Mouse (Mus musculus) embryonic facial prominence, embryonic 13.5 days (tissue): ENCODE results near the gene 2010111I01Rik. TPM values are rescaled to one million over a fixed set of nuclear protein-coding genes. Genes with fewer than 3 reads are reported as not detected.

Experiments
- ATAC-seq: fragments of 200-750 bp; cut with Nextera tagmentation; 2 replicates; pipeline ENCODE4 v1.8.0; 2017; ENCODE audit warnings: low read depth; ENCODE audit not compliant: insufficient number of reproducible peaks, insufficient read depth, low FRiP score, low TSS enrichment
- H3K27ac ChIP-seq: fragments of 300-500 bp; sonication (generic); 2 replicates; pipeline ENCODE4 v1.5.1; 2015; ENCODE audit warnings: moderate library complexity, mild to moderate bottlenecking, inconsistent platforms
- H3K27me3 ChIP-seq: fragments of 300-500 bp; sonication (generic); 2 replicates; pipeline ENCODE4 v1.6.1; 2015; ENCODE audit warnings: mild to moderate bottlenecking, inconsistent platforms
- H3K36me3 ChIP-seq: fragments of 300-500 bp; sonication (generic); 2 replicates; pipeline ENCODE4 v1.6.1; 2015; ENCODE audit warnings: mild to moderate bottlenecking, inconsistent platforms
- H3K4me1 ChIP-seq: fragments of 300-500 bp; sonication (generic); 2 replicates; pipeline ENCODE4 v1.6.1; 2015; ENCODE audit warnings: inconsistent platforms
- H3K4me2 ChIP-seq: fragments of 300-500 bp; sonication (generic); 2 replicates; pipeline ENCODE4 v1.6.1; 2015; ENCODE audit warnings: moderate library complexity, mild to moderate bottlenecking, inconsistent platforms
- H3K4me3 ChIP-seq: fragments of 300-500 bp; sonication (generic); 2 replicates; pipeline ENCODE4 v1.5.1; 2015; ENCODE audit warnings: mild to moderate bottlenecking, inconsistent platforms
- H3K9ac ChIP-seq: fragments of 300-500 bp; sonication (generic); 2 replicates; pipeline ENCODE4 v1.6.1; 2015; ENCODE audit warnings: mild to moderate bottlenecking, inconsistent platforms
- H3K9me3 ChIP-seq: fragments of 300-500 bp; sonication (generic); 2 replicates; pipeline ENCODE4 v1.6.1; 2016; ENCODE audit warnings: inconsistent platforms
- WGBS: fragments of 180-500 bp; shearing (Covaris S2); methylation state at CpG from one replicate; pipeline ENCODE4 v1.1.7; 2015; ENCODE audit warnings: mixed read lengths; 5-methylcytosine and 5-hydroxymethylcytosine counted together
- polyA plus RNA-seq: library from polyadenylated mRNA; unstranded; fragments of >200 nt; fragmentation: Nextera tagmentation; extraction: Ambion mirVana; gene quantifications from 2 replicates; pipeline ENCODE4 v1.2.1, GENCODE M21; 2015

2010111I01Rik gene
- polyA plus RNA-seq, 1 experiment from 2014 or later: 254 TPM

GRCm38 (mm10) chr13:63171347-63172096 lies 206.8 kb downstream of the 2010111I01Rik start:
- peak overlapping the region; percentile 7; the same call in 1 of the 2 replicates for H3K4me3 ChIP-seq
- WGBS: 18% methylated on average over 13 of the region's 13 CpGs
- H3K36me3 ChIP-seq: no peaks in the 10 kb centered on the region
- 0 out of 2 replicates have a peak overlapping the region, but pooled peaks have one; percentile 28 for H3K9ac ChIP-seq
- H3K27me3 ChIP-seq: no peaks in the 10 kb centered on the region
- H3K9me3 ChIP-seq: no peaks in the 10 kb centered on the region; the same call in 1 of the 2 replicates
- peaks cover 46% of the 10 kb centered on the region for H3K4me1 ChIP-seq
- ATAC-seq: no peak
- peak overlapping the region; percentile 91 for H3K27ac ChIP-seq
- peak overlapping the region; percentile 31 for H3K4me2 ChIP-seq

GRCm38 (mm10) chr13:63172097-63172445 lies 207.4 kb downstream of the 2010111I01Rik start:
- H3K4me1 ChIP-seq: peaks cover 46% of the 10 kb centered on the region
- no peak overlapping the region for H3K4me3 ChIP-seq
- peak overlapping the region; percentile 31 for H3K4me2 ChIP-seq
- H3K9me3 ChIP-seq: no peaks in the 10 kb centered on the region; the same call in 1 of the 2 replicates
- no peaks in the 10 kb centered on the region for H3K27me3 ChIP-seq
- H3K27ac ChIP-seq: peak overlapping the region; percentile 91
- no peaks in the 10 kb centered on the region for H3K36me3 ChIP-seq
- WGBS: 70% methylated on average over 3 of the region's 3 CpGs
- H3K9ac ChIP-seq: 0 out of 2 replicates have a peak overlapping the region, but pooled peaks have one; percentile 28
- no peak for ATAC-seq

- Histone ChIP-seq H3K4me1 (peaks cover 46% of the 10 kb centered on the region), H3K27ac (peak overlapping the region; percentile 11; the same call in 1 of the 2 replicates), H3K36me3 (no peaks in the 10 kb centered on the region), H3K27me3 (no peaks in the 10 kb centered on the region), H3K9ac (no peak overlapping the region), H3K4me2 (no peak overlapping the region), H3K4me3 (no peak overlapping the region), H3K9me3 (no peaks in the 10 kb centered on the region)
- WGBS: 42% methylated on average over 6 of the region's 6 CpGs
- no peak for ATAC-seq
Observed at GRCm38 (mm10) chr13:63174252-63175020, 209.7 kb downstream of the 2010111I01Rik start.

GRCm38 (mm10) chr13:63176131-63176530 lies 211.4 kb downstream of the 2010111I01Rik start:
- Histone ChIP-seq H3K4me3 (no peak overlapping the region), H3K9ac (no peak overlapping the region), H3K4me2 (no peak overlapping the region), H3K27ac (no peak overlapping the region), H3K4me1 (peaks cover 32% of the 10 kb centered on the region), H3K9me3 (no peaks in the 10 kb centered on the region), H3K27me3 (no peaks in the 10 kb centered on the region), H3K36me3 (no peaks in the 10 kb centered on the region)
- WGBS: 82% methylated on average over 4 of the region's 4 CpGs
- no peak for ATAC-seq

- H3K4me3 ChIP-seq: no peak overlapping the region
- ATAC-seq: no peak
- WGBS: 92% methylated on average over 4 of the region's 4 CpGs
- no peak overlapping the region for H3K9ac ChIP-seq
- H3K27ac ChIP-seq: no peak overlapping the region
- peaks cover 21% of the 10 kb centered on the region for H3K4me1 ChIP-seq
- H3K4me2 ChIP-seq: no peak overlapping the region
- no peaks in the 10 kb centered on the region for H3K36me3 ChIP-seq
- H3K9me3 ChIP-seq: no peaks in the 10 kb centered on the region
- H3K27me3 ChIP-seq: no peaks in the 10 kb centered on the region
Observed at GRCm38 (mm10) chr13:63177232-63177631, 212.5 kb downstream of the 2010111I01Rik start.

GRCm38 (mm10) chr13:63180641-63181235 lies 216.0 kb downstream of the 2010111I01Rik start:
- H3K4me2 ChIP-seq: no peak overlapping the region
- no peaks in the 10 kb centered on the region for H3K9me3 ChIP-seq
- H3K9ac ChIP-seq: no peak overlapping the region
- no peak for ATAC-seq
- H3K4me1 ChIP-seq: peaks cover 10% of the 10 kb centered on the region
- no peaks in the 10 kb centered on the region for H3K36me3 ChIP-seq
- no peak overlapping the region for H3K4me3 ChIP-seq
- no peaks in the 10 kb centered on the region for H3K27me3 ChIP-seq
- WGBS: 79% methylated on average over 4 of the region's 4 CpGs
- no peak overlapping the region for H3K27ac ChIP-seq

GRCm38 (mm10) chr13:63184946-63185345 lies 220.3 kb downstream of the 2010111I01Rik start:
- H3K4me1 ChIP-seq: peaks cover 36% of the 10 kb centered on the region

GRCm38 (mm10) chr13:63186217-63186616 lies 221.5 kb downstream of the 2010111I01Rik start:
- Histone ChIP-seq H3K9me3 (no peaks in the 10 kb centered on the region), H3K27ac (peak overlapping the region; percentile 87), H3K4me2 (no peak overlapping the region), H3K36me3 (no peaks in the 10 kb centered on the region; the same call in 1 of the 2 replicates), H3K9ac (no peak overlapping the region), H3K4me1 (peaks cover 41% of the 10 kb centered on the region), H3K27me3 (no peaks in the 10 kb centered on the region), H3K4me3 (no peak overlapping the region)
- WGBS: 80% methylated on average over 4 of the region's 4 CpGs
- ATAC-seq: 0 out of 2 replicates have a peak, but pooled peaks have one; percentile 32

More at GRCm38 (mm10) chr13:63184946-63185345, 220.3 kb downstream of the 2010111I01Rik start:
- no peak overlapping the region for H3K4me3 ChIP-seq
- H3K27me3 ChIP-seq: no peaks in the 10 kb centered on the region
- H3K9ac ChIP-seq: no peak overlapping the region
- H3K4me2 ChIP-seq: no peak overlapping the region
- ATAC-seq: no peak
- no peaks in the 10 kb centered on the region for H3K36me3 ChIP-seq
- no peaks in the 10 kb centered on the region for H3K9me3 ChIP-seq
- 69% methylated on average over 6 of the region's 6 CpGs for WGBS
- H3K27ac ChIP-seq: no peak overlapping the region

- Histone ChIP-seq H3K36me3 (no peaks in the 10 kb centered on the region; the same call in 1 of the 2 replicates), H3K9me3 (no peaks in the 10 kb centered on the region), H3K4me2 (no peak overlapping the region), H3K4me1 (peaks cover 41% of the 10 kb centered on the region), H3K9ac (no peak overlapping the region), H3K27ac (peak overlapping the region; percentile 87), H3K27me3 (no peaks in the 10 kb centered on the region), H3K4me3 (no peak overlapping the region)
- WGBS: 45% methylated on average over 1 of the region's 1 CpGs
- ATAC-seq: peak; percentile 29; the same call in 1 of the 2 replicates
Observed at GRCm38 (mm10) chr13:63186642-63187041, 221.9 kb downstream of the 2010111I01Rik start.

- H3K27me3 ChIP-seq: no peaks in the 10 kb centered on the region
- H3K4me1 ChIP-seq: peaks cover 41% of the 10 kb centered on the region
- no peak overlapping the region for H3K4me2 ChIP-seq
- H3K9ac ChIP-seq: peak overlapping the region; percentile 38; the same call in 1 of the 2 replicates
- H3K27ac ChIP-seq: peak overlapping the region; percentile 87
- peak; percentile 66; the same call in 1 of the 2 replicates for ATAC-seq
- H3K36me3 ChIP-seq: peaks cover 4% of the 10 kb centered on the region
- no peak overlapping the region for H3K4me3 ChIP-seq
- 31% methylated on average over 13 of the region's 13 CpGs for WGBS
- no peaks in the 10 kb centered on the region for H3K9me3 ChIP-seq
Observed at GRCm38 (mm10) chr13:63187145-63188143, 222.8 kb downstream of the 2010111I01Rik start.
